Mouse (Mus musculus) skeletal muscle tissue, adult 2 months (tissue): ENCODE measurements around the gene Plxnb2.

Experiments used
- DNase-seq: peaks from one replicate; pipeline ENCODE4 v3.0.0-alpha.2; 2012; ENCODE audit warnings: low read depth, low spot score

Plxnb2 gene

GRCm38 (mm10) chr15:89149271-89150040, 31.1 kb downstream of the Plxnb2 start, which contains the start of gene Mapk11:
TSS of gene Mapk11 (minus strand) at chr15:89149628.
- DNase-seq, result no peak

GRCm38 (mm10) chr15:89148496-89149270, 31.9 kb downstream of the Plxnb2 start:
- no peak for DNase-seq

DNA sequence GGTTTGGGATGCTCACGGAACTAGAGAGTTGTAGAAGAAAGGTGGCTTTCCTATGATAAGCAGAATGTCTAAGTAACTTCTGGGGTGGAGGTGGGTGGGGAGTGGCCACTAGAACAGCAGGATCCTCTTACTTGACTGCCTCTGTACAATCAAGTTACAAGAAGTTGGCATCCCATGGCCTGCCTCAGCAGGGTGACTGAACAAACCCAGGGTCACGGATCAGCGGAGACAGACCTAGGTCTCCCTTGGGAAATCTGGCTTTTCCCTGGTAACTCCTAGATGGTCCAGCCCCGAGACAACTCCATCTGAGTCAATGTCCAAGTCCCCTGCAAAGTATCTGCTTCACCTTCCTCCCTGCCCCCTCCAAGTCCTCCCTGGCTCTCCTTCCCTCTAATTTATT, 32.7 kb downstream of the Plxnb2 start:
- DNase-seq, result no peak

GRCm38 (mm10) chr15:89147456-89147855, 33.1 kb downstream of the Plxnb2 start:
- no peak for DNase-seq

- no peak for DNase-seq
Observed at GRCm38 (mm10) chr15:89147024-89147423, 33.6 kb downstream of the Plxnb2 start.

GRCm38 (mm10) chr15:89146537-89146936, 34.1 kb downstream of the Plxnb2 start:
- DNase-seq, result no peak

DNA sequence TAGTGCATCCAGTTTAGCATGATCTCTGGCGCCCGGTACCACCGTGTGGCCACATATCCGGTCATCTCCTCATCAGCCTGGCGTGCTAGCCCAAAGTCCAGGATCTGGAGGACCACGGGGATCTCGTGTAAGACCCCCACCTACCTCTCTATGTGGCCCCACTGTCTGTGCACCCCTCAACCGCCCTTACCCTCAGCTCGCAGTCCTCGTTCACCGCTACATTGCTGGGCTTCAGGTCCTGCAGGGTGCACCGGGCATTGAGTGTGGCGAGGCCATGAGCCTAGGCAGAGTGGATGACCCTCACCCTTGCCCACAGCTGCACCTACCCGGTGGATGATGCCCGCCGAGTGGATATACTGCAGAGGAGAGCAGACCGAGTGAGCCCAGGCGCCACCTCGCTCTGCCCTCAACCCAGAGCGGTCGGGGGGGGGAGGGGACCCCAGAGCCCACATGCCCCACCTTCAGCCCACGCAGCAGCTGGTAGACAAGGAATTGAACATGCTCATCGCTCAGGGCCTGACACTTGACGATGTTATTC, 34.7 kb downstream of the Plxnb2 start:
- no peak for DNase-seq

DNA sequence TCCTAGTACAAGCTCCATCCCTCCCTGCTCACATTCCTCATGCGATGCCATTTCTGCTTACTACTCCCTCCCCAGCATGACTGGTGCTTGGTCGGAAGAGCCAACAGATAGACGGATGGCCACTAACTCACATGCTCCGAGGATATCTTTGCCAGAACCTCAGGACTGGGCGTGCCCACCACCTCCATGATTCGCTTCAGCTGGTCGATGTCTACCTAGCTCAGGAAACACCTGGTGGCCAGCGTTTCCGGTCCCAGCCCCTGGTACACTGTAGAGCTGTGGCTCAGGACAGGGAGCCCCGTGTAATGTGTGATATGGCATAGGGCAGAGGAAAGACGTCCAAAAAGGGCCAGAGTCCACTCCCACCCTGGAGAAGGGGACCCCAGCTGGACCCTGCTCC, 35.6 kb downstream of the Plxnb2 start:
- no peak for DNase-seq

- DNase-seq, result no peak
Observed at GRCm38 (mm10) chr15:89143134-89143533, 37.5 kb downstream of the Plxnb2 start.

- DNase-seq, result no peak
Observed at GRCm38 (mm10) chr15:89141905-89142304, 38.7 kb downstream of the Plxnb2 start.

GRCm38 (mm10) chr15:89141443-89141842, 39.1 kb downstream of the Plxnb2 start:
- peak; percentile 76 for DNase-seq

GRCm38 (mm10) chr15:89140659-89141252, 39.8 kb downstream of the Plxnb2 start, which contains the start of gene Mapk12:
TSS of gene Mapk12 (minus strand) at chr15:89140703.
- peak; percentile 84 for DNase-seq

DNA sequence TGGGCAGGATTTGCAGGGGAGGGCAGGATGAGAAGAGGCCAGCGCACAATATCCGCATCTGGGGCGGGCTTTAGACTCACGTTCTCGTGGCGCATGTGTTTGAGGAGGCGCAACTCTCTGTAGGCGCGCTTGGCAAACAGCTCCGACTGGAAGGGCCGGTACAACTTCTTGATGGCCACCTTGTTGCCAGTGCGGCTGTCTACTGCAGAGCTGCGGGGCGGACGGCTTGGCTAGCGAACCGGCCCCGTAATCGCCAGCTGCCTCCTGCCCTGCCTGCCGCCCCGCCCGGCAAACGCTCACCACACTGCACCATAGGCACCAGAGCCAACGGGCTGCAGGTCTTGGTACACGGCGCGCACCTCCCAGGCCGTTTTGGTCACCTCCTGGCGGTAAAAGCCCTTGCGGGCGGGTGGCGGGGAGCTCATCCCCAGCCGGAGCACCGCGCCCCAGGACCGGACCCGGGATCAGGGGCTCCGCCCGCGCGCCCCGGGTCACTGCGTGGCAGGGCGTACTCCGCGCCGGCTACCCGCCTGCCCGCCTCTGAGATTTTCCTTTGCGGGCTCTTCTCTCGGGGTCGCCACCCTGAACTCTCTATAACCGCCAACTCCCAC, 40.4 kb downstream of the Plxnb2 start:
- DNase-seq, result peak; percentile 70

GRCm38 (mm10) chr15:89138531-89138930, 42.1 kb downstream of the Plxnb2 start:
- no peak for DNase-seq

- no peak for DNase-seq
Observed at GRCm38 (mm10) chr15:89138046-89138405, 42.6 kb downstream of the Plxnb2 start.

- peak; percentile 67 for DNase-seq
Observed at GRCm38 (mm10) chr15:89137378-89138045, 43.1 kb downstream of the Plxnb2 start.

DNA sequence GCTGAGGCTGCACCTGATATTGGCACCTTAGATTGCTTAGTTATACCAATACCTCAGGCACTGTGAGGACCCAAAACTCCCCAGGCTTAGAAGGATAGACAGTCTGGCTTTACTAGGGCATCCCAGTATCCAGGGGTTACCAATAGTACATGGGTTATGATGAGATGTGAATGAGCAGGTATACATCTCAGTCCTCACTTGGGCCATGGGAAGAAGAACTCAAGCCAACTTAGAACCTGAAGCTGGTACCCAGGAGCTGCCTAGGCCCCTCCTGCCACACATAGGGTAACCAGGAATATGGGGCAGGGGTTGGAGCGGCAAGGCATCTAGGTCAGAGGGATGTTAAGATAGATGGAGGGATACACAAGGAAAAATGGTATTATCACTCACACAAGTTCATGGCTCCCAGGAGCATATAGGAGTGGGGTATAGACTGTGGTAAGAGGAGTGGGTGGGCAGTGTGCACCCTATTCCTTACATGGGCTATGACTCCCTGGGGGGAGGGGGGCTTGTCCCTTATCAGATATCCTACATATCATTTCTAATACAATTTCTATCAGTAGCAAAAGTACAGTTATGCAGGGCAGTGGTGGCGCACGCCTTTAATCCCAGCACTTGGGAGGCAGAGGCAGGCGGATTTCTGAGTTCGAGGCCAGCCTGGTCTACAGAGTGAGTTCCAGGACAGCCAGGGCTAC, 44.0 kb downstream of the Plxnb2 start:
- DNase-seq, result no peak

DNA sequence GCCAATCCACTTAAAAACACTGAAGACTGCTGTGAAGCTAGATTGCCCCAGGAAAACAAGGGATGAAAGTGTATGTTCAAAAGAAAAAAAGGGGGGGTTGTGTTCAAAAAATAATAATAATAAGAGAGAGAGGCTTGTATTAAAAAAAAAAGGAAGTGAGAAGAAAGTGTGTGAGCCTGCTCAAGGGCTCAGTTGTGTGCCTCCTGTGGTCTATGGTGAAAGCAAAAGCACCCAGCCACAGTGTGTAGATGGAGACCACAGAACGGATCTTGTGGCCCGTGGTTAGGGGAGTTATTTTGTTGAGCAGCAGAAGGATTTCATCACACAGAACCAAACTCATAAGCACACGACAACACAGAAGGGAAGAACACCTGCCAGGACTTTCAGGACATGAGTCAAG, 49.3 kb downstream of the Plxnb2 start:
- DNase-seq, result no peak

DNA sequence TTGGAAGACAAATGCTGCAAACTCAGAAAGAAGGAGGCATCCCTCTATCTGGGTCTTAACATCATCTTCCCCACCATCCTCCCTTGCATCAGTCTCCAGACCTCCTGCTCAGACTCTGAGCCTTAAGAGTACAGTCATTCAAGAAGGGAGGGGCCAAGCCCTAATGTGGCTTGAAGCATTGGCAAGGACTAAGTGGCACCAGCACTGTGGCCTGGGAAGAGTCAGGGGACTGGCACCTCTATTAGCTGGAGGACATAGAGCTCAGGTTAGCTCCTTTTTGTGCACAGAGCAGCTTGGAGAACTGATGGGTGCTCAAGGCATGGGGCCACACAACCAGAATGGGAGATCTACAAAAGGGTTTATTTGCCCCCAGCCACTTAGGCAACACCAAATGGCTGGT, 50.3 kb downstream of the Plxnb2 start:
- DNase-seq, result no peak
